Comparison of ENCODE assay signal across 11 mouse cellular contexts in the genomic region with DNA sequence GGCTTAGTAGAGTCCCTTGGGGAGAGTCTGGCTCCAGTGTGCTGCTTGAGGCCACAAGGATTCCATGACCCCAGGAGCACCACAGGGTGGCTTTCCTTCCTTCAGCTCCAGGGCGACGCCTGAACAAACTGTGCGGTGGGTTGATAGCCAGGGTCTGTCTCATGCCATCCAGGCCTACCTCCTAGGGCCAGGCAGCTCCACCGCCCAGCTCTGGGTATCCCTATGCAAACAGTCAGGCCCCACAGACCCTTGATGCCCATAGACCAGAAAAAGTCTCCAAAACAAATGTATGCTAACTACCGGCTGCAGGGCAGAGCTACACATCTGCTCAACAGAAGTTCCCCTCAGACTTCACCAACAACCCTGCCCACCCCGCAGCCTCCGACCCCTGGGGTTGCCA. TPM values are rescaled to one million over a fixed set of nuclear protein-coding genes. Genes with fewer than 3 reads are reported as not detected.
DNase-seq lines count a peak whose midpoint lies in the region; ATAC-seq and TF ChIP-seq lines count a peak whose summit lies in the region.
"Had no signal": no experiment of that assay in that cellular context is flagged by ENCODE, and none has a peak within 500 bp of the region (broad histone marks: within the 10 kb centered on the region; RNA-seq: fewer than 3 reads in every experiment).

No protein-coding gene starts in this region.

- H3K4me1 ChIP-seq in lung, postnatal 0 days (ENCODE audit: insufficient read depth, low read depth, low read length) = peaks cover 8% of the 10 kb centered on the region
- H3K4me1 ChIP-seq in limb, embryonic 13.5 days = peaks cover 62% of the 10 kb centered on the region

- TF ChIP-seq EP300 in lung, postnatal 0 days (IDR thresholded peaks at IDR 0.05) = no peak

- 42% methylated on average over 7 of the region's 7 CpGs for WGBS in lung, postnatal 0 days
- WGBS in limb, embryonic 13.5 days = 23% methylated on average over 7 of the region's 7 CpGs

- H3K9ac ChIP-seq in lung, postnatal 0 days (replicated peaks; ENCODE audit: low read depth) = 0 out of 2 replicates have a peak overlapping the region, but pooled peaks have one; percentile 68
- H3K9ac ChIP-seq in limb, embryonic 13.5 days = peak overlapping the region; percentile 94
- H3K9ac ChIP-seq: liver, embryonic 13.5 days had no signal

- H3K27me3 ChIP-seq in lung, postnatal 0 days (replicated peaks; ENCODE audit: insufficient read depth, low read length) = no peaks in the 10 kb centered on the region
- H3K27me3 ChIP-seq in limb, embryonic 13.5 days = peaks cover 20% of the 10 kb centered on the region

- no peaks in the 10 kb centered on the region; the same call in 1 of the 2 replicates for H3K9me3 ChIP-seq in lung, postnatal 0 days (ENCODE audit: low read length)
- H3K9me3 ChIP-seq in limb, embryonic 13.5 days = peaks cover 6% of the 10 kb centered on the region; the same call in 1 of the 2 replicates
- H3K9me3 ChIP-seq: liver, embryonic 13.5 days had no signal

- H3K27ac ChIP-seq in lung, postnatal 0 days (ENCODE audit: low read length) = no peak overlapping the region
- H3K27ac ChIP-seq in limb, embryonic 13.5 days = peak overlapping the region; percentile 91
- H3K27ac ChIP-seq: liver, embryonic 13.5 days had no signal

- H3K36me3 ChIP-seq in lung, postnatal 0 days (ENCODE audit: insufficient read depth, low read length) = no peaks in the 10 kb centered on the region
- peaks cover 8% of the 10 kb centered on the region for H3K36me3 ChIP-seq in limb, embryonic 13.5 days
- H3K36me3 ChIP-seq: liver, embryonic 13.5 days had no signal

- no peak for ATAC-seq in lung, postnatal 0 days
- no peak for ATAC-seq in limb, embryonic 13.5 days (ENCODE audit: low FRiP score, low read depth)

- H3K4me3 ChIP-seq in lung, postnatal 0 days (ENCODE audit: low read depth, low read length) = peak overlapping the region; percentile 76; the same call in 1 of the 2 replicates
- peak overlapping the region; percentile 78 for H3K4me3 ChIP-seq in limb, embryonic 13.5 days

- H3K4me2 ChIP-seq in lung, postnatal 0 days (replicated peaks; ENCODE audit: low read depth, low read length) = peak overlapping the region; percentile 98
- H3K4me2 ChIP-seq in limb, embryonic 13.5 days (replicated peaks) = peak overlapping the region; percentile 91

- peak; percentile 93 for DNase-seq in heart, adult 11 months
- DNase-seq in heart, postnatal 10 days = no peak
- DNase-seq in lung, postnatal 0 days (ENCODE audit: low spot score) = no peak
- DNase-seq in lung, postnatal 14 days = no peak
- DNase-seq in adrenal gland, adult 18-20 months (ENCODE audit: low spot score in 2 of 2) = no peak
- no peak for DNase-seq in left cerebral cortex, postnatal 4 days
- no peak for DNase-seq in cerebellum, adult 11-12 months
- DNase-seq: cerebellum, adult 9-10 months; liver, embryonic 13.5 days had no signal

- intact Hi-C loops in heart, postnatal 10 days (cut with DNase I) = loop anchor here (5.0 kb wide), 1 partner anchor 101 kb away; a partner anchor contains a TSS
- intact Hi-C loops in left cerebral cortex, postnatal 4 days (cut with DNase I) = no loop called here

- no peak for TF ChIP-seq CTCF in lung, postnatal 0 days (IDR thresholded peaks at IDR 0.05)

RNA-seq across cellular contexts. Expression of a gene that starts 1.7 kb away (rescaled TPM):
- 10 to 100 TPM; 27.9 to 36.3 TPM for total RNA-seq in heart, postnatal 10 days (2021)
- 141 and 151 TPM in 2 replicates for polyA plus RNA-seq in lung, postnatal 0 days (2015; fragmentation: Nextera tagmentation; extraction: Ambion mirVana)
- 140 and 143 TPM in 2 replicates for polyA plus RNA-seq in limb, embryonic 13.5 days (2015; fragmentation: Nextera tagmentation; extraction: Ambion mirVana)
- total RNA-seq in adrenal gland, adult 18-20 months (2021) = 10 to 100 TPM; 47.8 to 57.5 TPM
- total RNA-seq in left cerebral cortex, postnatal 4 days (2021) = 10 to 100 TPM; 32.8 to 38.3 TPM

RNA-seq across cellular contexts. Expression of a gene that starts 15.7 kb away (rescaled TPM):
- total RNA-seq in heart, postnatal 10 days (2021) = not detected
- not detected in 2 replicates for polyA plus RNA-seq in lung, postnatal 0 days (2015; fragmentation: Nextera tagmentation; extraction: Ambion mirVana)
- polyA plus RNA-seq in limb, embryonic 13.5 days (2015; fragmentation: Nextera tagmentation; extraction: Ambion mirVana) = 0.27 and 0.34 TPM in 2 replicates
- under 1 TPM; 0.23 to 0.42 TPM for total RNA-seq in adrenal gland, adult 18-20 months (2021)
- total RNA-seq in left cerebral cortex, postnatal 4 days (2021) = 1 to 10 TPM; 4.1 to 5.1 TPM
- total RNA-seq: hematopoietic stem cell, adult 5-6 weeks had no signal
- polyA plus RNA-seq: liver, embryonic 13.5 days had no signal

RNA-seq across cellular contexts. Expression of a gene that starts 39.8 kb away (rescaled TPM):
- total RNA-seq in heart, postnatal 10 days (2021) = 100 to 1,000 TPM; 714 to 726 TPM
- polyA plus RNA-seq in lung, postnatal 0 days (2015; fragmentation: Nextera tagmentation; extraction: Ambion mirVana) = 474 and 487 TPM in 2 replicates
- polyA plus RNA-seq in limb, embryonic 13.5 days (2015; fragmentation: Nextera tagmentation; extraction: Ambion mirVana) = 441 and 454 TPM in 2 replicates
- 100 to 1,000 TPM; 380 to 443 TPM for total RNA-seq in adrenal gland, adult 18-20 months (2021)
- 100 to 1,000 TPM; 184 TPM for total RNA-seq in left cerebral cortex, postnatal 4 days (2021)
